Mouse (Mus musculus) bone marrow, adult 2 months (tissue): ENCODE measurements around the gene Kdm6b. TPM values are rescaled to one million over a fixed set of nuclear protein-coding genes. Genes with fewer than 3 reads are reported as not detected.

Experiments used
- H3K27ac ChIP-seq: fragments of 200-500 bp; 2 replicates; pipeline ENCODE4 v1.5.1; 2012; ENCODE audit warnings: low read depth, mild to moderate bottlenecking, control low read depth, inconsistent platforms, low read length; ENCODE audit not compliant: control insufficient read depth, poor library complexity, insufficient read depth
- H3K4me1 ChIP-seq: fragments of 200-500 bp; 2 replicates; pipeline ENCODE4 v1.6.1; 2011; ENCODE audit warnings: low read length; ENCODE audit not compliant: control insufficient read depth, insufficient read depth
- H3K4me3 ChIP-seq: fragments of 200-500 bp; replicated peaks from 2 replicates; pipeline ENCODE3; 2011; ENCODE audit warnings: mild to moderate bottlenecking, low read depth, low read length, control low read depth; ENCODE audit not compliant: control insufficient read depth
- CTCF ChIP-seq: fragments of 200-500 bp; IDR thresholded peaks from 2 replicates; pipeline ENCODE4 v1.5.1; 2011; ENCODE audit warnings: low read length, control low read depth; ENCODE audit not compliant: control insufficient read depth, insufficient read depth
- POLR2A ChIP-seq: fragments of 200-500 bp; IDR thresholded peaks from 2 replicates; pipeline ENCODE4 v1.6.1; 2011; ENCODE audit warnings: low read depth, mild to moderate bottlenecking, control low read depth, low read length, borderline replicate concordance; ENCODE audit not compliant: control insufficient read depth
- WGBS: fragments of 180-500 bp; shearing (Covaris S2); methylation state at CpG from one replicate; pipeline ENCODE4 v1.1.7; 2018; 5-methylcytosine and 5-hydroxymethylcytosine counted together
- polyA plus RNA-seq: library from polyadenylated mRNA; stranded (reverse); fragments of >200 nt; gene quantifications from 2 replicates; pipeline ENCODE4 v1.2.4, GENCODE M21; 2011; ENCODE audit warnings: low replicate concordance; ENCODE audit not compliant: missing spikeins, insufficient read depth, insufficient read length

Kdm6b gene
- polyA plus RNA-seq, 1 experiment = 29.2 TPM

DNA sequence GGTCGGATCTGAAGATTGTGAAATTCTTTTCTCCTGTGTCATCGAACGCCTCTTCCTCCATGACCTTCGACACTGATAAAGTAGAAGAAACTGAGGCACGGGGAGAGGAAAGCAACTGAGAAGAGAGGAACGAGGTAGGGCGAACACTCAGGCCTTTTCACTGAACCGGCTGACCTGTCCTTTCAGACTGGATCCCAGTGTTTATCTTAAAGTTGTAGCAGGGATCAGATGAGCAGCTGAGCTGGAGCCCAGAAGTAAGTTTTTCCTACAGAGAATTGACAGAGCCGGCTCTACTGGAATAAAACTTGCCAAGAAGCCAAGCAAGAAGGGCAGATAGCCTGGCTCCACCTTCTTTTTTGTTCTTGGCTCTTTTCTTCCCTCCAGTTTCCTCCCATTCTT, 42.7 kb downstream of the Kdm6b start:
- 61% methylated on average over 9 of the region's 9 CpGs for WGBS
- Histone ChIP-seq H3K27ac (no peak overlapping the region), H3K4me3 (no peak overlapping the region), H3K4me1 (peaks cover 3% of the 10 kb centered on the region; the same call in 1 of the 2 replicates)
- TF ChIP-seq POLR2A (no peak), CTCF (no peak)

DNA sequence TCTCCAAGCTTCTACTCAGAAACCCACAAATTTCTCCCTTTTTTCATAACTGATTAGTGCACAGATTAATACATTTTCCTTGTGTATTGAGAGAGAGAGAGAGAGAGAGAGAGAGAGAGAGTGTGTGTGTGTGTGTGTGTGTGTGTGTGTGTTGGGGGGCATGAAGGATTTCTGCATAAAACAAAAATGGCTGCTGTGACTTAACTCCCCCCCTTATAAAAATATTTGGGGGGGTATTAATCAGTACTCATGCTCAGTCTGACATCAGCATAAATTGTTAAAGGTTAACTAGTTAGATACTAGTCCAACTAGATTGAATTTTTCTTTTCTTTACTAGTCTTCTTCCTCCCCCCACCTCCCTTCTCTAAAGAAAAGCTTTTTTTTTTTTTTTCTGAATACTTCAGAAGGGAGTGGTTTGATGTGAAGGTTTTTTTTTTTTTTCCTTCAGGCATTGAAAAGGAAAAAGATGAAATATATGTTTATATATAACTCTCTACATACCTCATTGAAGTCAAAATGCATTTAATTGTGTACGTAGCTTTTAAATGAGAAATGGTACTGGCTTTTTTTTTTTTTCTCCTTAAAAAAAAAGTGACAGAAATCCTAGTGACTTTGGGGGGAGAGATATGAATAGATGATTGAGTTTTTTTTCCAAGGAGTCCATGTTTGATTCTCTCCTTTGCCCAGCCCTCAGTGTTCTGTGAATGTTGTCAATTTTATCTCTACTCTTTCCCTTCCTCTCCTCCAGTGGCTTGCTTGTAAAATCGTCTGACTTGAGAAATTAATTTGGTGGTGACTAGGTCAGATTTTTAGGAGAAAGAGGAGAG, 43.3 kb downstream of the Kdm6b start:
- Histone ChIP-seq H3K4me3 (no peak overlapping the region), H3K4me1 (peaks cover 3% of the 10 kb centered on the region; the same call in 1 of the 2 replicates), H3K27ac (no peak overlapping the region)
- TF ChIP-seq POLR2A (no peak), CTCF (no peak)
- 44% methylated on average over 2 of the region's 2 CpGs for WGBS

DNA sequence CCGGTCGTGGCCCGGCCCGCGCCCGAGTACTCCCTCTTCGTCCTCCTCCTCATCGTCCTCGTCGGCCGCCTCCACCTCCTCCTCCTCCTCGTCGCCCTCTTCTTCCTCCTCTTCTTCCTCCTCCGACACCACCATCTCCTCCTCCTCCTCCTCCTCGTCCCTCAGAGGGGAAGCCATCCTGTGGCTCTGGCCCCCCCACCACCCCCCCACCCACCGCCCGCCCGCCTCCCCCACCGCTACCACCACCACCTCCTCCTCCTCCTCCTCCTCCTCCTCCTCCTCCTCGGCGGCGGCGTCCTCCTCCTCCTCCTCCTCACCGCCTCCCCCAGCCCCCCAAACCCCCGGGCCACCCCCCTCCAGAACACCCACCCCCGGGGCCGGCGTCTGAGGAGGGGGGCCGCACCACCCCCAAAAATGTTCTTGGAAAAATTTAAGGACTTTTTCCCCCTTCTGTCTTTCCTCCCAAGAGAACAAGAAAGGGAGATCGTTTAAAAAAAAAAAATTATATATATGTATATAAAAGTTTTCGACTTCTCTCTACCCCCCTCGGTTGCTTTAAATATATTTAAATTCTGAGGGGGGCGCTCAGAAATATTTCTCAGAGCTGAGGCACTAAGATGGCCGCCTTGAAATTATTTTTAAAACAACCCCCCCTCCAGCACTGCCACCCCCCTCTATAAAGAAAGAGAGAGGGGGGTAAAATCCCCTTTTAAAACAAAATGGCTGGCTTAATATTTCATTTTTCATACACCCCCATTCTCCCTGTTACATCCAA, 44.1 kb downstream of the Kdm6b start, which contains the start of gene Chd3:
Gene Chd3, minus strand, starts transcription at position 192 of the 775 bp plus-strand sequence.
- under 1% methylated on average over 22 of the region's 34 CpGs for WGBS
- Histone ChIP-seq H3K27ac (peak within 1 kb of the TSS; percentile 78), H3K4me3 (peak within 1 kb of the TSS; percentile 89), H3K4me1 (peaks cover 3% of the 10 kb centered on the region; the same call in 1 of the 2 replicates)
- TF ChIP-seq POLR2A (no peak), CTCF (no peak)

DNA sequence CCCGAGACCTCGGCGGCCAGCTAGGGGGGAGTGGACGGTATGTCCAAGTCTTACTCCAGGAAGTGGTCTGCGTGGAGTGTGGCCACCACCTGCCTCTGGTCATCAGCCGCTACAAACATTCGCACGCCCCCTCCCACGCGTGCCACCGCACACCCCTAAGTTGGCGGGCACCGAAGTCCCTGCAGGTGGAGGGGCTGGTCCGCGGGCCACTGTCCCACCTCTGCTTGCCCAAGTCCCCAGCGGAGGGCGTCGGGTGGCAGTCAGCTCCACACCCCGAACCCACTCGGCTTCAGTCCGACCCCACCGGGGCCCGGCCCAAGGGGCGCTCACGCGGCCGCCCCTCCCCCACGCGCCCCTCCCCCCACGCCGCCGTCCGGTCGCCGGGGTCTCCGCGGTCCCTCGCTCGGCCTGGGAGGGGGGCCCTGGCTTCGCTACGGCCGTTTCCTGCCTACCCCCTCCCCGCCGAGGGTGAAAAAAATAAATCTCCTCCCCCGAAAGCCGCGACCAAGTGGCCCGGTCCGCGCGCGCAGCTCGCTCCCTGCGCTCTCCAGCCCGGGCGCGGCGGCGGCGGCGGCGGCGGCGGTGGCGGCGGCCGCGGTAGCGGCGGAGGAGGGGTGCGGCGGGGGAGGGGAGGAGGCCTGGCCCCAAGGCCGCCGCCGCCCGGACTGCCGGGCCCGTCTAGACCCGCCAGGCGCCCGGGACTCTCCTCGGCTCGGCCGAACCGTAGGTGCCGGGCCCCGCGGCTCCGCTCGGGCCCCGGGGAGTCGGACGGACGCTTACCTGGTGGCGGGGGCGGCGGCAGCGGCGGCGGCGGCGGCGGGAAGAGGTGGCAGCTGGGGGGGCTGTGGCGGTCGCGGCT, 44.9 kb downstream of the Kdm6b start:
- peaks cover 2% of the 10 kb centered on the region; the same call in 1 of the 2 replicates for H3K4me1 ChIP-seq
- TF ChIP-seq CTCF = no peak
- no peak for TF ChIP-seq POLR2A
- peak overlapping the region; percentile 89 for H3K4me3 ChIP-seq
- under 1% methylated on average over 91 of the region's 106 CpGs for WGBS
- peak overlapping the region; percentile 78 for H3K27ac ChIP-seq

DNA sequence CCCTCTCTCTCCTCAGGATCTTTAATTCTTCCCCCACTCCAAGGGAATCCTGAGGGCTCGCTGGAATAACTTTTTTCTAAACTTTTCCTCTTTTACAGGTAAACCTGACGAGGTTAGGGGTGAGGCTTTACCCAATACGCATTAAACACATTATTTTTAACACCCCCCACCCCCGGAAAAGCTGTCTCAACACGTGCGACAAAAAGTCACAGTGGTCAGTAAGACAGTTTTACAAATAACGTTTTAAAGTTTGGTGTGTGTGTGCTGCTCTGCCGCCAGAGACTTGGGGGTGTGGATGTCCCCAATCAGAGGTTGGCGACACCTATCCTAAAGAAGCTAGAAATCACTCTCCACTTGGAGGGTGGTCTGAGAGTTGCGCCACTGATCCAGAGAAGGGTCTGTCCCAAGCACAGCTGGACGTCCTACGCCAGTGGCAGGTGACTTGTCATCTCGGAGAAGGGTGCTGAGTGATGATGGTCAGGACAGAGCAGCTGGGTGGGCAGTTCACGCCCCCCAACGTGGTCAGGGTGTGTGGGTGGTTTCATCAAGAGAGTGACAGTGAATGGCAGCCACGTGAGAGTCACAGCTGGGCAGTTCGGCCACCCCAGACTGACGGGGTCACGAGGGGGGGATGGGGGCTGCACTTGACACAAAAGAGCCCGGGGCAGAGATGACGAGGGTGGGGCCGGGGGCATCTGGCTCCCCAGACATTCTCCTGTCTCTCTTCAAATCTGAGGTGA, 45.7 kb downstream of the Kdm6b start:
- Histone ChIP-seq H3K4me1 (peaks cover 2% of the 10 kb centered on the region; the same call in 1 of the 2 replicates), H3K27ac (peak overlapping the region; percentile 36), H3K4me3 (peak overlapping the region; percentile 58)
- under 1% methylated on average over 21 of the region's 22 CpGs for WGBS
- no peak for TF ChIP-seq CTCF
- TF ChIP-seq POLR2A = no peak

DNA sequence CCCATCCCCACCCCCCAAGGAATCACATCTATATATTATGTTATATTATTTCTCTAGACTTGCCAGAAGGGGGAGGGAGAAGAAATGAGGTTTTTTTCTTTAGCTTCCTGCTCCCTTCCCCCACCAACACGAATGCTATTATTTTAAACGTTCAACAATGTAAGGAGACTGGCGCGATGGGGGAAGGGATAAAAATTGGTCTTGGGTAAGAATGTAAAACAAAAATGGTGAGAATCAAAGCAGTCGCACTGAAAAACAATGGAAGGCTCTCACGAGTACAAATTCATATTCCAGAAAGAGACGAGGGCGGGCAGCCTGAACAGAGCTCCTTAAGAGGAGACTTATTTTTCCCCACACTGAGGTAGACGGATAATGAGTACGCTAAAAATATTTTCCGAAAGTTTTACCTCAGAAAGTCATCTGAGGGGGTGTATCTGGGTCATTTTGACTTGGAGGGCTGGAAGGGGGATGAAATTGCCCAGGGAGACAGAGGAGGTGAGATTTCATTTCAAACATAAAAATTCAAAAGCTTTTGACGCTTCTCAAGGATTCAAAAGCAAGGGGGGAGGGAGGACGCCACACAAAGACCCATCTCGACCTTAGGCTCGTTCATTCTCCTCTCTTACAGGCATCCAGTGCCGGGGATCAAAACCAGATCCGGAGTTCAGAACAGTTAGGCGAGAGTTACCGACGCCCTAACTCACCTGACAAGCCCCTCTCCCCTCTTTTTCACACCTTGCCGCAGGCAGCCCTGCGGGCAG, 46.4 kb downstream of the Kdm6b start:
- TF ChIP-seq CTCF = no peak
- TF ChIP-seq POLR2A = no peak
- WGBS = under 1% methylated on average over 22 of the region's 22 CpGs
- H3K4me1 ChIP-seq = peaks cover 2% of the 10 kb centered on the region; the same call in 1 of the 2 replicates

More for the DNA sequence above, 46.4 kb downstream of the Kdm6b start:
- Histone ChIP-seq H3K4me3 (no peak overlapping the region), H3K27ac (peak overlapping the region; percentile 9)
